ENCODE assay signal across 8 mouse cellular contexts in genomic region chr16:38090341-38091005, GRCm38 (mm10). TPM values are rescaled to one million over a fixed set of nuclear protein-coding genes. Genes with fewer than 3 reads are reported as not detected.
DNase-seq lines count a peak whose midpoint lies in the region; ATAC-seq and TF ChIP-seq lines count a peak whose summit lies in the region.

No protein-coding gene starts in this region.

- no peaks in the 10 kb centered on the region for H3K9me3 ChIP-seq in embryonic facial prominence, embryonic 12.5 days
- no peaks in the 10 kb centered on the region for H3K9me3 ChIP-seq in intestine, postnatal 0 days (ENCODE audit: control insufficient read depth)
- H3K9me3 ChIP-seq in midbrain, postnatal 0 days (ENCODE audit: low read length), result no peaks in the 10 kb centered on the region

- under 1% methylated on average over 17 of the region's 17 CpGs for WGBS in embryonic facial prominence, embryonic 12.5 days
- WGBS in intestine, postnatal 0 days, result under 1% methylated on average over 17 of the region's 17 CpGs
- WGBS in midbrain, postnatal 0 days, result under 1% methylated on average over 17 of the region's 17 CpGs

- ATAC-seq in embryonic facial prominence, embryonic 12.5 days (ENCODE audit: insufficient number of reproducible peaks, insufficient read depth, low FRiP score, low TSS enrichment), result no peak
- no peak for ATAC-seq in intestine, postnatal 0 days
- no peak for ATAC-seq in midbrain, postnatal 0 days (ENCODE audit: low FRiP score)

- peak; percentile 27 to 36 for DNase-seq in cerebellum, postnatal 25 days
- no peak for DNase-seq in cerebellum, adult 18-20 months
- peak; percentile 24 for DNase-seq in CD4-positive helper T cell, adult 2 months (ENCODE audit: low read depth, low spot score)
- peak; percentile 17 for DNase-seq in midbrain, postnatal 0 days (ENCODE audit: low spot score)
- DNase-seq in frontal cortex, postnatal 25 days (ENCODE audit: low spot score in 2 of 2), result no peak
- DNase-seq in layer of hippocampus, adult 8-10 months (ENCODE audit: low spot score in 2 of 2), result no peak

- peak overlapping the region; percentile 84 for H3K4me2 ChIP-seq in embryonic facial prominence, embryonic 12.5 days (replicated peaks)
- peak overlapping the region; percentile 76 for H3K4me2 ChIP-seq in intestine, postnatal 0 days (replicated peaks; ENCODE audit: low read depth)
- H3K4me2 ChIP-seq in midbrain, postnatal 0 days (ENCODE audit: low read depth, low read length, poor library complexity, severe bottlenecking), result peak overlapping the region; percentile 79

- no peak overlapping the region for H3K27ac ChIP-seq in embryonic facial prominence, embryonic 12.5 days
- peak overlapping the region; percentile 100; the same call in 1 of the 2 replicates for H3K27ac ChIP-seq in intestine, postnatal 0 days (ENCODE audit: low read depth, low read length)
- H3K27ac ChIP-seq in midbrain, postnatal 0 days (ENCODE audit: low read depth, low read length), result peak overlapping the region; percentile 99

- H3K4me1 ChIP-seq in embryonic facial prominence, embryonic 12.5 days, result peaks cover 26% of the 10 kb centered on the region
- H3K4me1 ChIP-seq in intestine, postnatal 0 days (replicated peaks; ENCODE audit: control insufficient read depth, insufficient read depth, low read length), result peaks cover 7% of the 10 kb centered on the region; the same call in 1 of the 2 replicates
- H3K4me1 ChIP-seq in midbrain, postnatal 0 days (ENCODE audit: insufficient read depth, low read length), result peaks cover 8% of the 10 kb centered on the region; the same call in 1 of the 2 replicates

- H3K4me3 ChIP-seq in embryonic facial prominence, embryonic 12.5 days, result peak overlapping the region; percentile 90
- peak overlapping the region; percentile 98 for H3K4me3 ChIP-seq in intestine, postnatal 0 days (ENCODE audit: low read depth, low read length)
- peak overlapping the region; percentile 92 for H3K4me3 ChIP-seq in midbrain, postnatal 0 days (ENCODE audit: low read depth, low read length)

- no peaks in the 10 kb centered on the region for H3K27me3 ChIP-seq in embryonic facial prominence, embryonic 12.5 days
- no peaks in the 10 kb centered on the region for H3K27me3 ChIP-seq in intestine, postnatal 0 days (replicated peaks; ENCODE audit: control insufficient read depth, insufficient read depth, low read length)
- no peaks in the 10 kb centered on the region for H3K27me3 ChIP-seq in midbrain, postnatal 0 days (ENCODE audit: insufficient read depth, low read length)

- H3K9ac ChIP-seq in embryonic facial prominence, embryonic 12.5 days, result peak overlapping the region; percentile 97
- H3K9ac ChIP-seq in intestine, postnatal 0 days (ENCODE audit: low read depth, low read length), result peak overlapping the region; percentile 96
- peak overlapping the region; percentile 100 for H3K9ac ChIP-seq in midbrain, postnatal 0 days (replicated peaks; ENCODE audit: low read length, poor library complexity, severe bottlenecking)

- no peak for TF ChIP-seq CTCF in intestine, postnatal 0 days (IDR thresholded peaks at IDR 0.05; ENCODE audit: low read depth)
- TF ChIP-seq CTCF in midbrain, postnatal 0 days (IDR thresholded peaks at IDR 0.05), result no peak

- no peaks in the 10 kb centered on the region for H3K36me3 ChIP-seq in embryonic facial prominence, embryonic 12.5 days
- no peaks in the 10 kb centered on the region for H3K36me3 ChIP-seq in intestine, postnatal 0 days (ENCODE audit: control insufficient read depth, insufficient read depth)
- no peaks in the 10 kb centered on the region for H3K36me3 ChIP-seq in midbrain, postnatal 0 days (ENCODE audit: insufficient read depth, low read length)

RNA-seq across cellular contexts. Expression of gene Gsk3b, which starts 1.7 kb away (rescaled TPM):
- polyA plus RNA-seq in embryonic facial prominence, embryonic 12.5 days (2016; fragmentation: Nextera tagmentation; extraction: Ambion mirVana), result 81.9 and 82.6 TPM in 2 replicates
- 27.0 and 30.4 TPM in 2 replicates for polyA plus RNA-seq in intestine, postnatal 0 days (2015; fragmentation: Nextera tagmentation; extraction: Ambion mirVana)
- 116 and 148 TPM in 2 replicates for total RNA-seq in midbrain, postnatal 0 days (2014; rRNA removed)
- 135 and 150 TPM in 2 replicates for polyA plus RNA-seq in midbrain, postnatal 0 days (2015; fragmentation: Nextera tagmentation; extraction: Ambion mirVana)
- total RNA-seq in layer of hippocampus, adult 8-10 months (2022), result 100 to 1,000 TPM; 142 to 170 (median 159) TPM

Comparison
In these comparisons a context has a peak if more than half of its experiments do, and no peak if none do; other contexts are left out.
1. DNase-seq: peak in cerebellum, postnatal 25 days (2 of 2), CD4-positive helper T cell, adult 2 months (single experiment) and midbrain, postnatal 0 days (single experiment); none in cerebellum, adult 18-20 months (0 of 2), frontal cortex, postnatal 25 days (0 of 2) and layer of hippocampus, adult 8-10 months (0 of 2).
2. Peak in every context shown above with its lines, with median percentiles within 50 percentile points of each other: H3K4me2 ChIP-seq, H3K4me3 ChIP-seq and H3K9ac ChIP-seq.